Mouse (Mus musculus) hindbrain, embryonic 13.5 days (tissue): ENCODE results near the gene Ptges. TPM values are rescaled to one million over a fixed set of nuclear protein-coding genes. Genes with fewer than 3 reads are reported as not detected.

Experiments
- ATAC-seq: fragments of 200-750 bp; cut with Nextera tagmentation; 2 replicates; pipeline ENCODE4 v1.8.0; 2017; ENCODE audit warnings: moderate TSS enrichment; ENCODE audit not compliant: low FRiP score
- H3K27ac ChIP-seq: fragments of 300-500 bp; sonication (generic); 2 replicates; pipeline ENCODE4 v1.5.1; 2015; ENCODE audit warnings: inconsistent platforms, mild to moderate bottlenecking, moderate library complexity
- H3K27me3 ChIP-seq: fragments of 300-500 bp; sonication (generic); 2 replicates; pipeline ENCODE4 v1.6.1; 2015; ENCODE audit warnings: mild to moderate bottlenecking, inconsistent platforms
- H3K36me3 ChIP-seq: fragments of 300-500 bp; sonication (generic); 2 replicates; pipeline ENCODE4 v1.6.1; 2015; ENCODE audit warnings: mild to moderate bottlenecking, inconsistent platforms
- H3K4me1 ChIP-seq: fragments of 300-500 bp; sonication (generic); replicated peaks from 2 replicates; pipeline ENCODE4 v1.6.1; 2015; ENCODE audit warnings: inconsistent platforms
- H3K4me2 ChIP-seq: fragments of 300-500 bp; sonication (generic); 2 replicates; pipeline ENCODE4 v1.6.1; 2015; ENCODE audit warnings: inconsistent platforms, mild to moderate bottlenecking, moderate library complexity
- H3K4me3 ChIP-seq: fragments of 300-500 bp; sonication (generic); 2 replicates; pipeline ENCODE4 v1.5.1; 2015; ENCODE audit warnings: mild to moderate bottlenecking, inconsistent platforms
- H3K9ac ChIP-seq: fragments of 300-500 bp; sonication (generic); 2 replicates; pipeline ENCODE4 v1.6.1; 2015; ENCODE audit warnings: mild to moderate bottlenecking, inconsistent platforms
- H3K9me3 ChIP-seq: fragments of 300-500 bp; sonication (generic); 2 replicates; pipeline ENCODE4 v1.6.1; 2016; ENCODE audit warnings: inconsistent platforms
- WGBS: fragments of 180-500 bp; shearing (Covaris S2); methylation state at CpG from one replicate; pipeline ENCODE4 v1.1.7; 2015; 5-methylcytosine and 5-hydroxymethylcytosine counted together
- polyA plus RNA-seq: library from polyadenylated mRNA; unstranded; fragments of >200 nt; fragmentation: Nextera tagmentation; extraction: Ambion mirVana; gene quantifications from 2 replicates; pipeline ENCODE4 v1.2.1, GENCODE M21; 2015

Ptges gene
- polyA plus RNA-seq, 1 experiment from 2014 or later: 3.8 TPM

DNA sequence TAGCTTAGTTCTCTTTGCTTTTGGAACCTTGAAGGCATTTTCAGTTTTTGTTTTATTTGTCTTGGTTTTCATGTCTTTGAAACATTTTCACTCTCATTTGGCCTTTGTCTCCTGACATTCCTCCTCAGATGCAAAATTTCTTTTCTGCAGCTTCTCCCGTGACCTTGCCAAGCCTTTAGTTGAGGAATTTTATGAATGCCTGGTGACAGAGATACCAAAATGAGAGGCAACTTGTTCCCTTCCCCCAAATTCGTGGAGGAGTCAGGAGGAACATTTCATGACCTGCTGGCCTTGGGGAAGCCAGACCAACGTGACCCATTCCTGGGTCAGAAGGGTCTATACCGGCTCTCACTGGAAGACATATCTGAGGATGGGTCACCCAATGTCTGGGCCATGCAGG is 23.0 kb downstream of the Ptges start:
- WGBS: 74% methylated on average over 4 of the region's 4 CpGs
- Histone ChIP-seq H3K4me1 (peaks cover 17% of the 10 kb centered on the region), H3K9me3 (no peaks in the 10 kb centered on the region), H3K9ac (no peak overlapping the region), H3K27ac (no peak overlapping the region), H3K4me2 (no peak overlapping the region), H3K4me3 (no peak overlapping the region), H3K27me3 (peaks cover 16% of the 10 kb centered on the region), H3K36me3 (no peaks in the 10 kb centered on the region)
- ATAC-seq: no peak

DNA sequence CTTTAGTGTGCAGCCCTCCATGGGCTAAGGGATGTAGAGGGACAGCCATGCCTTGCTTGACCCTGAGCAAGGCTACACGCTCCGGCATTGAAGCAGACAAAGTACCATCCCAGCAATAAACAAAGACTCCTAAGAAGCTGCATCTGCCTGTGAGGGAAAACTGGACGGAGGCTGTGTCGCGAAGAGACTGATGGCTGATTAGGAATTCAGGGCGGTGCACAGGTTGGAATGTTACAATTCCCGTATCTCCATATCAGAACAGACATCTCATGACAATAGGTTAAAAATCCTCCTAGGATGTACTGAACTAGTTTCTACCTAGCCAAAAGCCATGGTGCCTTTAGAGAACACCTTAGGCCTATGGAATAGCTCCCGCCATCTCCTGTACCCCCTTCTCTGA is 23.8 kb downstream of the Ptges start:
- no peak overlapping the region for H3K9ac ChIP-seq
- peaks cover 21% of the 10 kb centered on the region for H3K27me3 ChIP-seq
- H3K27ac ChIP-seq: no peak overlapping the region
- no peak overlapping the region for H3K4me3 ChIP-seq
- H3K4me2 ChIP-seq: no peak overlapping the region
- no peaks in the 10 kb centered on the region for H3K9me3 ChIP-seq
- H3K4me1 ChIP-seq: peaks cover 17% of the 10 kb centered on the region
- no peaks in the 10 kb centered on the region for H3K36me3 ChIP-seq
- 68% methylated on average over 8 of the region's 8 CpGs for WGBS
- ATAC-seq: no peak

DNA sequence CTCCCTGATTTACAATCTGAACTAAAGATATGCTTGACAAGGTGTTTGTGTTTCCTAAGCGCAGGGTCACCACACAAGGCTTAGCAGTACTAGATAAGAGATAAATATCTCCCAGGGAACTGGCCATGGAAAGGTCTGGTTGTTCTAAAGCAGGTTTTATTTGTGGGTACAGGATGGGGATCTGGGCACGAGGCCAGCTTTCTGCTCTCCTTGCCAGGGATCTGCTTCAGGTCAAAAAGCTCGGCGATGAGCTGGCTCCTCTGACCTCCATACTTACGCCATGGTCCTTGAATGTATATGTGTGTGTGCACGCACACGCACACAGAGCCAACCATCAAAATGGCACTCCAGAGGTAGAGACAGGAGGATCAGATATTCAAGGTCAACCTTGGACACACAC is 24.7 kb downstream of the Ptges start:
- 88% methylated on average over 7 of the region's 7 CpGs for WGBS
- peaks cover 25% of the 10 kb centered on the region for H3K27me3 ChIP-seq
- H3K4me2 ChIP-seq: no peak overlapping the region
- no peak overlapping the region for H3K4me3 ChIP-seq
- ATAC-seq: no peak
- H3K9me3 ChIP-seq: no peaks in the 10 kb centered on the region
- no peak overlapping the region for H3K27ac ChIP-seq
- no peaks in the 10 kb centered on the region for H3K36me3 ChIP-seq
- H3K9ac ChIP-seq: no peak overlapping the region
- H3K4me1 ChIP-seq: peaks cover 17% of the 10 kb centered on the region

DNA sequence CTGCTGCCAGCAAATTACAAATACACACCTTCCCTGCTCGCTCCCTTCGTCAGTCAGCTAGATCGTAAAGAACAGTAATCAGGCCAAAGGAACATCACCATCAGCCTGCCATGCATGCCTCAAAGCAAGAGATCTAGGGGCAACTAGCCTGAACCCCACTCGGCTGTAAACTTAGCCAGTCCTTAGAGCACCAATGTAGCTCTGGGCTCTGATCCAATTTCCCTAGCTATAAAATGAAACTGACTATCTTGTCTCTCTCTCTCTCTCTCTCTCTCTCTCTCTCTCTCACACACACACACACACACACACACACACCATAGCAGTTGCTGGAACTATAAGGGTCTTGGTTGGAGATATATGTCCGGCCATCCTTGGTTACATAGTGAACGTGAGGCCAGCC is 25.4 kb downstream of the Ptges start:
- Histone ChIP-seq H3K27ac (no peak overlapping the region), H3K4me2 (no peak overlapping the region), H3K9ac (no peak overlapping the region), H3K4me1 (peaks cover 17% of the 10 kb centered on the region), H3K27me3 (peaks cover 25% of the 10 kb centered on the region), H3K9me3 (no peaks in the 10 kb centered on the region), H3K4me3 (no peak overlapping the region), H3K36me3 (no peaks in the 10 kb centered on the region)
- no peak for ATAC-seq
- 86% methylated on average over 6 of the region's 6 CpGs for WGBS

DNA sequence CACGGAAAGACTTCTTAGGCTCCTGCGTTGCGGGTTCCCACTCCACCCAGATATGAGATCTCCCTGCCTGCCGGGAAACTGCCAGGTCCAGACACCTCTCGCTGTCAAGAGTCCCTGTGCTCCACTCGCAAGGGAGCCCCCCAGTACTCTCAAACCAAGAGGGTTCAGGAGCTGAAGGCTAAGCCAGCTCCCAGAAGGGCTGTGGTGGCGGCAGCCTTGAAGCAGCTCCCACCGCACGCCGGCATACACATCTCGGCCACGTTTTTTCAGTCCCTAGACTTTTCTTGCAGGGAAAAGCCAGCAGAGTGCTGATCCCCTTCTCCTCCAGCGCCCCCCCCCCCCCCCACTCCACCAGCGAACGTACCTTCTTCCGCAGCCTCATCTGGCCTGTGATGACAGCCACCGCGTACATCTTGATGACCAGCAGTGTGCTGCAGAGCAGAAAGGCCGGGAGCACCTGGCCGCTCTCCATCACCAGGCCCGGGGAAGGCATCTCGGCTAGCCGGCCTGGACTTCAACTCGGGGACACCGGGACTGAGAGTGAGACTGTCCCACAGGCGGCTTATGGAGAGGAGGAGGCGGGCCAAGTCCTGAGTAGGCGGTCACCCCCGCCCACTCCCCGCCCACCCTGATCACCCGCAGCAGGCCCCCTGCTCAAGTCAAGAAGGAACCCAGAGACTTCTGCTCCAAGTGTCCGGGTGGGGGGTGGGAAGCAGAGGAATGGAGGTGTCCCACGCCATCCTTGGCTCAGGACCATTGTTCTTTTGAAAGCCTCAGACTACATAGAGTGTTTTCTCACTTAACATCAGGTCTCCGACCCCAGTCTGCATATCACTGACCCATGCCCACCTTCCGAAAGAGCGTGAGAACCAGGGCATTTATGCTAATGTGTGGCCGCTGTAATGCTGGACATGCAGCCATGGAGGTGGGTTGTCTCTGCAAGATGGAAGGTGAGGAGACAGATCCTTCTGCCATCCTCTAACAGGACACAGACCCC is 26.6 kb downstream of the Ptges start:
- Histone ChIP-seq H3K9ac (peak overlapping the region; percentile 61), H3K27me3 (peaks cover 25% of the 10 kb centered on the region), H3K36me3 (no peaks in the 10 kb centered on the region), H3K4me1 (peaks cover 17% of the 10 kb centered on the region), H3K9me3 (no peaks in the 10 kb centered on the region), H3K27ac (no peak overlapping the region), H3K4me3 (peak overlapping the region; percentile 36), H3K4me2 (peak overlapping the region; percentile 61)
- peak; percentile 36; the same call in 1 of the 2 replicates for ATAC-seq
- WGBS: 10% methylated on average over 36 of the region's 37 CpGs

DNA sequence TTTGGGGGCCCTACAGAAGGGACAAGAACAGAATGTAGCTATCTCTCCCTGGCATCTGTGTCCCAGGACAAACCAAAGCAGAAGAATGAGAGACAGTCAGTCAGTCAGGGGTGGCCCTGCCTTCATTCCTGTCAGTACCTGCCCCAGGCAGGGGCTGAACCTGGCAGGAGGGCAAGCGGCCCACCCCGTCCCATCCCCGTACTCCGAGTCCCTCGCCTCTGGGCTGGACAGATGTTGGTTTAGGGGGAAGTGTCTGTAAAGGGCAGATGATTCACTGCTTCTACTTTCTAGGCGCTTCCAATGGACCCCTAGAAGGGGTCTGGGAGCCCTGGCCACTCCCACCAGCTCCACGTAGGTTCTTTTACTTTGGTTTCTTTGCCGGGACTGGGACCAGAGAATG is 27.4 kb downstream of the Ptges start:
- peak overlapping the region; percentile 61 for H3K4me2 ChIP-seq
- ATAC-seq: no peak
- peak overlapping the region; percentile 61 for H3K9ac ChIP-seq
- H3K9me3 ChIP-seq: no peaks in the 10 kb centered on the region
- H3K4me1 ChIP-seq: peaks cover 24% of the 10 kb centered on the region
- peak overlapping the region; percentile 36 for H3K4me3 ChIP-seq
- H3K36me3 ChIP-seq: no peaks in the 10 kb centered on the region
- 41% methylated on average over 8 of the region's 8 CpGs for WGBS
- H3K27me3 ChIP-seq: peaks cover 25% of the 10 kb centered on the region
- H3K27ac ChIP-seq: no peak overlapping the region

DNA sequence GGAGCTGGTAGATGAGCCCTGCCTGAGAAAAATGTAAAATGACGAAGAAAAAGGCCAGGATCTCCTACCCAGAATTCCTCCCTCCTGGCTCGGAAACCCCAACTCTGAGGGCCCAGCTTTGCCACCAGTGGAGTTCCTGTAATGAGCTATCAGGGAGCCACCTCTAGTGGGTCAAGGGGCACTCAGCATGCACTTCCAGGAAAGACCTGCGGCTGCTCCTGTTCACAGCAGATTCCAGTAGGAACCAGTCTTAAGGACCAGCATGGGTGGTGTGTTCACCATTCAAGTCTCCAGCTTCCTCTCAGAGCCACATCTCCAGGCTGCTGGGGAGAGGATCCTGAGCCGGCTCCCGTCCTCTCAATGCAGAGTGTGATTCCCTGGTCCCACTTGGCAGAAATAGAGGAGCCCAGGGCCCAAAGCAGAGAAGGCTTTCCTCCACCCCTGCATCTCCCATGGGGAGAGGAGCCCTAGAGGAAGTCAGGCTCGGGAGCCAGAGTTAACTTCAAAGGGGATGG is 28.0 kb downstream of the Ptges start:
- 62% methylated on average over 6 of the region's 6 CpGs for WGBS
- peaks cover 30% of the 10 kb centered on the region for H3K4me1 ChIP-seq

DNA sequence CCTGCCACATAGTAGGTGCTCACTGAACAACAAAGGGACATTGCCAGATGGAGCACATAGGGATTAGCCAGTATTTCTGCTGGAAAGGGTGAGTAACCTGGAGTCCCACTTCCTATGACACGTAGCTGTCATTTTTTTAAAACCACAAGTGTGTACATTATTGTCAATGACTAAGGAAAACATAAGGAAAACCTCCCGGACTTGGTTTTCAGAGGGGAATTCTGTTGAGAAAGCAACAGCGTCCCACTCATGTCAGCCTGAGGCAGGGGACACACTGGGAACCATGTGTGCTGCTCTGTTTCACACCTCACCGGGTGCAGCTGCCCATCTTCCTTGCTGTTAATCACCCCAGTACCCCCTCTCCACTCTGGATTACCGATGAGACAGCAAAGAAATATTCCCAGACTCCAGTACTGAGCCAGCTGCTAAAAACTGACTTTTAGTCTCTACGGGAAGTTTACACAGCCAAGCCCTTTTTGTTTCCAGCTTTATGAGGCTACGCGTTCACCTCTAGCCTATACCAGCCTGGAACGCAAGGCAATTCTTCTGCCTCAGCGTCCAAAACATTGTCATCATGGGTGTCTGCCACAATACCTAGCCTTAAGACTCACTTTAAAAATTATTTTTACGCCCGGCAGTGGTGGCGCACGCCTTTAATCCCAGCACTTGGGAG is 30.1 kb downstream of the Ptges start:
- Histone ChIP-seq H3K27me3 (peaks cover 25% of the 10 kb centered on the region), H3K27ac (no peak overlapping the region), H3K4me3 (no peak overlapping the region), H3K4me2 (no peak overlapping the region), H3K4me1 (peaks cover 30% of the 10 kb centered on the region), H3K9me3 (no peaks in the 10 kb centered on the region), H3K36me3 (no peaks in the 10 kb centered on the region), H3K9ac (no peak overlapping the region)
- no peak for ATAC-seq
- WGBS: 86% methylated on average over 14 of the region's 14 CpGs

More for the DNA sequence above, 28.0 kb downstream of the Ptges start:
- ATAC-seq: no peak
- no peak overlapping the region for H3K9ac ChIP-seq
- H3K27ac ChIP-seq: no peak overlapping the region
- H3K4me3 ChIP-seq: no peak overlapping the region
- 0 out of 2 replicates have a peak overlapping the region, but pooled peaks have one; percentile 61 for H3K4me2 ChIP-seq
- H3K27me3 ChIP-seq: peaks cover 25% of the 10 kb centered on the region
- H3K36me3 ChIP-seq: no peaks in the 10 kb centered on the region
- H3K9me3 ChIP-seq: no peaks in the 10 kb centered on the region

DNA sequence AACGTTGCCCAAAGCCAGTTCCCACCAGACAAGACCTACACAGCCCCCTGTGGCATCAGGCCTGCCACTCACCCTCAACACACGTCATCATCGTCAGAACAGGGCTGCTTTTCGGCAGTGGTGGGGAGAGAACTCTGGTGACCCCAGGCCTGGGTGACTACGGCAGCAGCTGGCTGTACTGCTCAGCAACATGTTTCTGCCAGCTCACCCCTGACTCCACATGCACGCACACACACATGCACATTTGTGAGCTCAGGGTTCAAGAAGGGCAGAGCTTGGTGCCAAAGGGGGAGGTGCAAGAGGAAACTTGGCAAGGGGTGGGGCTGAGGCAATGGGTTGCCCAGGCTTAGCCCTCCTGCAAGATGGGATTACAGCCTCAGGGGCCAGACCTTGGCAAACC is 32.4 kb downstream of the Ptges start:
- Histone ChIP-seq H3K27me3 (peaks cover 16% of the 10 kb centered on the region), H3K36me3 (no peaks in the 10 kb centered on the region), H3K27ac (no peak overlapping the region), H3K4me2 (no peak overlapping the region), H3K4me1 (peaks cover 17% of the 10 kb centered on the region), H3K9ac (0 out of 2 replicates have a peak overlapping the region, but pooled peaks have one; percentile 24), H3K4me3 (no peak overlapping the region), H3K9me3 (no peaks in the 10 kb centered on the region)
- 44% methylated on average over 6 of the region's 6 CpGs for WGBS
- 0 out of 2 replicates have a peak, but pooled peaks have one; percentile 21 for ATAC-seq

DNA sequence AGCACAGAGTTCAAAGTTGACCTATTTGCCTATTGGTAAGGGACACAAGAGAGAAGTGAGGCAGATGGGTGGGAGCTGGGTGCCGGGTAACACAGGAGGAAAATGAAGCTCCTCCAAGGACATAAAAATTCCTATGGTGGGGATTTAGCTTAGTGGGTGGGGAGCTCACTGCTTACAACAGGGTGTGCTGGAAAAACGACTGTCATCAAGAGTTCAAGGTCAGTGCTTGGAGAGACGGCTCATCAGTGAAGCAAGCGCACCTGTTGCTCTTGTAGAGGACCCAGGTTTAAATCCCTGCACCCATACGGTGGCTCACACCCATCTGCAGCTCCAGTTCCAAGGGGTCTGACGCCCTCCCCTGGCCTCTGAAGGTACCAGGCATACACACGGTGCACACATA is 35.7 kb downstream of the Ptges start:
- Histone ChIP-seq H3K27ac (no peak overlapping the region), H3K4me2 (no peak overlapping the region), H3K9me3 (no peaks in the 10 kb centered on the region), H3K9ac (no peak overlapping the region), H3K27me3 (no peaks in the 10 kb centered on the region), H3K4me3 (no peak overlapping the region), H3K4me1 (peaks cover 13% of the 10 kb centered on the region), H3K36me3 (no peaks in the 10 kb centered on the region)
- ATAC-seq: no peak
- WGBS: 90% methylated on average over 7 of the region's 7 CpGs

DNA sequence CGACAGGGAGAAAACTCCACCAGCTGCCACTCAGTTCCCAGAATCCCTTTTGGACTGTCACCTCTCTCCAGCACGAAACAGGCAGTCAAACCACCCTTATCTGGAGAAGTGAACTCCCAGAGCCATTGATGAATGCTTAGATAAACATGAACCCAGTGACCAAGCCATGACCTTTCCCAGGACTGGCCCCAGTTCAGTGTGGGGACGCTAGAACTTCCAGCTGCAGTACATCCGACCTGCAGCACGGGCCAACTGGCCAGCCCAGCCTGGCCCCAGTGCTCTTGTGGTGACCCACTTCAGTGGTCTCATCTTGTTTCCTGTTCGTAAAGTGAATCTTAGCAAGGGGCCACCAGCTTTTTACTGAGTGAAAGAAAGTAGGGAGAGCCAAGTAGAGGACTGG is 36.3 kb downstream of the Ptges start:
- Histone ChIP-seq H3K4me2 (no peak overlapping the region), H3K36me3 (no peaks in the 10 kb centered on the region), H3K9me3 (no peaks in the 10 kb centered on the region), H3K4me3 (no peak overlapping the region), H3K27me3 (no peaks in the 10 kb centered on the region), H3K9ac (no peak overlapping the region), H3K4me1 (peaks cover 13% of the 10 kb centered on the region), H3K27ac (no peak overlapping the region)
- ATAC-seq: no peak
- WGBS: 34% methylated on average over 6 of the region's 6 CpGs

DNA sequence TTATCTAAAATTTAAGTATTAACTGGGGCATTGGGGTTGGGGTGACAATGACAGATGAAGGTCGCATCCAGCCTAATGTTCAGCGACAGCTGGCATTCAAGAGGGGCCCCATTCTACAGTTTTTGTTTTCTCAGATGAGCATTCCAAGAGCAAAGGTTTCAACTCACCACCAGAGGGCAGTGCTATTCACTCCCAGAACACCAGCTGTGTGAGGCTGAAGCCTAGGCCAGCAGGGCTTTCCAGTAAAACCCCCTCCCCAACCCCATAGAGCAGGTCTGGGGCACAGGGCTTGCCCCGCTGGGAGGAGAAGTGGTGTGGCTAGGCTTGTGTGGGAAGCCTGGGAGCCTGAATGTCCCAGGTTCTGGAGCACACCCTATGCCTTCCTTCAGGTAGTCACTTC is 38.7 kb downstream of the Ptges start:
- no peak overlapping the region for H3K4me2 ChIP-seq
- no peaks in the 10 kb centered on the region for H3K9me3 ChIP-seq
- no peaks in the 10 kb centered on the region; the same call in 1 of the 2 replicates for H3K4me1 ChIP-seq
- ATAC-seq: 0 out of 2 replicates have a peak, but pooled peaks have one; percentile 28
- no peak overlapping the region for H3K4me3 ChIP-seq
- 5% methylated on average over 3 of the region's 3 CpGs for WGBS
- no peak overlapping the region for H3K27ac ChIP-seq
- H3K9ac ChIP-seq: no peak overlapping the region
- H3K27me3 ChIP-seq: no peaks in the 10 kb centered on the region
- no peaks in the 10 kb centered on the region for H3K36me3 ChIP-seq
